Mouse (Mus musculus): ENCODE results near the gene Ghdc.

Ghdc gene

GRCm38 (mm10) chr11:100784286-100784685 is 13.5 kb upstream of the Ghdc start:
- in situ Hi-C loops (cut with MboI; ENCODE audit: low sequenced_read_pairs) = no loop called here

- in situ Hi-C loops (cut with MboI; ENCODE audit: low sequenced_read_pairs) = no loop called here
Measured at GRCm38 (mm10) chr11:100782568-100782967, 11.8 kb upstream of the Ghdc start.

GRCm38 (mm10) chr11:100781763-100782475 is 11.2 kb upstream of the Ghdc start:
- in situ Hi-C loops (cut with MboI; ENCODE audit: low sequenced_read_pairs) = no loop called here

GRCm38 (mm10) chr11:100780247-100780646 is 9.5 kb upstream of the Ghdc start:
- in situ Hi-C loops (cut with MboI; ENCODE audit: low sequenced_read_pairs) = no loop called here

- in situ Hi-C loops (cut with MboI; ENCODE audit: low sequenced_read_pairs) = no loop called here
Measured at GRCm38 (mm10) chr11:100778069-100778468, 7.3 kb upstream of the Ghdc start.

GRCm38 (mm10) chr11:100775921-100776320 is 5.2 kb upstream of the Ghdc start:
- in situ Hi-C loops (cut with MboI; ENCODE audit: low sequenced_read_pairs) = no loop called here

GRCm38 (mm10) chr11:100774261-100774660 is 3.5 kb upstream of the Ghdc start:
- in situ Hi-C loops (cut with MboI; ENCODE audit: low sequenced_read_pairs) = no loop called here

- in situ Hi-C loops (cut with MboI; ENCODE audit: low sequenced_read_pairs) = no loop called here
Measured at GRCm38 (mm10) chr11:100769980-100770379, 777 bp downstream of the Ghdc start.

- in situ Hi-C loops (cut with MboI; ENCODE audit: low sequenced_read_pairs) = no loop called here
Measured at GRCm38 (mm10) chr11:100767871-100768270, 2.9 kb downstream of the Ghdc start.

- in situ Hi-C loops (cut with MboI; ENCODE audit: low sequenced_read_pairs) = no loop called here
Measured at GRCm38 (mm10) chr11:100766726-100767125, 4.0 kb downstream of the Ghdc start.

GRCm38 (mm10) chr11:100762831-100763230 is 7.9 kb downstream of the Ghdc start, which contains the start of gene Hcrt:
Gene Hcrt, minus strand, starts transcription at chr11:100762931.
- in situ Hi-C loops (cut with MboI; ENCODE audit: low sequenced_read_pairs) = no loop called here

- in situ Hi-C loops (cut with MboI; ENCODE audit: low sequenced_read_pairs) = no loop called here
Measured at GRCm38 (mm10) chr11:100761547-100762045, 9.2 kb downstream of the Ghdc start.

GRCm38 (mm10) chr11:100759611-100760233 is 11.0 kb downstream of the Ghdc start, which contains the start of gene Kcnh4:
Gene Kcnh4, minus strand, starts transcription at chr11:100759942.
- in situ Hi-C loops (cut with MboI; ENCODE audit: low sequenced_read_pairs) = no loop called here

GRCm38 (mm10) chr11:100758707-100759610 is 11.8 kb downstream of the Ghdc start:
- in situ Hi-C loops (cut with MboI; ENCODE audit: low sequenced_read_pairs) = no loop called here

- in situ Hi-C loops (cut with MboI; ENCODE audit: low sequenced_read_pairs) = no loop called here
Measured at GRCm38 (mm10) chr11:100757566-100757965, 13.2 kb downstream of the Ghdc start.

- in situ Hi-C loops (cut with MboI; ENCODE audit: low sequenced_read_pairs) = no loop called here
Measured at GRCm38 (mm10) chr11:100756476-100756875, 14.3 kb downstream of the Ghdc start.

GRCm38 (mm10) chr11:100754693-100755057 is 16.1 kb downstream of the Ghdc start:
- in situ Hi-C loops (cut with MboI; ENCODE audit: low sequenced_read_pairs) = no loop called here

- in situ Hi-C loops (cut with MboI; ENCODE audit: low sequenced_read_pairs) = no loop called here
Measured at GRCm38 (mm10) chr11:100754021-100754692, 16.6 kb downstream of the Ghdc start.

- in situ Hi-C loops (cut with MboI; ENCODE audit: low sequenced_read_pairs) = no loop called here
Measured at GRCm38 (mm10) chr11:100752294-100752693, 18.5 kb downstream of the Ghdc start.

GRCm38 (mm10) chr11:100750127-100750526 is 20.6 kb downstream of the Ghdc start:
- in situ Hi-C loops (cut with MboI; ENCODE audit: low sequenced_read_pairs) = no loop called here

GRCm38 (mm10) chr11:100749469-100749868 is 21.3 kb downstream of the Ghdc start:
- in situ Hi-C loops (cut with MboI; ENCODE audit: low sequenced_read_pairs) = no loop called here
